Mouse (Mus musculus): ENCODE results near the gene Pald1. TPM values are rescaled to one million over a fixed set of nuclear protein-coding genes. Genes with fewer than 3 reads are reported as not detected.

Gene Pald1
- total RNA-seq, 1 experiment = 102 TPM

DNA sequence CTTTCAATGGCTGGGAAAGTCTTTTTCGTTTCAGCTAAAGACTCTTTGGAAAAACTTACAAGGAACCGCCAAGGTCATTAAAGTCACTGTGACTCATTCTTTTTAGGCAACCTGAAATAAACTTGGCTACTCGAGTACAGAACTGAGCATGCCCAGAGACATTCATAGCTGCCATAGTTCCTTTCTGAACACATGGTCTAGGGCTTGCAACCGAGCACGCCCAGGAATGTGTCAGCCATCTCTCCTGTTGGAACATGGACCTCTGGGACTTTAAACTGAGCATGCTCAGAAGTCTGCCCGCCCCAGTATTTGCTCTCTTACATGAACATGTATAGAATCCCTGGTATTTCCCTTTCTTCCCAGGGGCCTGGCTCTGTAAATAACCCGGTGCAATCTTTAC, 97.1 kb downstream of the Pald1 start:
- no peaks in the 10 kb centered on the region for H3K36me3 ChIP-seq (ENCODE audit: control insufficient read depth, insufficient read depth, low read length, poor library complexity, severe bottlenecking)
- peaks cover 0 to 4% of the 10 kb centered on the region in 2 experiments; a peak in 1 of 4 replicates for H3K4me1 ChIP-seq (ENCODE audit: control insufficient read depth in 2 of 2, insufficient read depth in 2 of 2, low read length in 2 of 2, poor library complexity in 1 of 2)
- no peak overlapping the region for H3K9ac ChIP-seq (ENCODE audit: insufficient read depth, low read depth, low read length, poor library complexity, severe bottlenecking)
- no peak overlapping the region for H3K4me3 ChIP-seq (ENCODE audit: insufficient read depth in 1 of 2, low read depth in 1 of 2, low read length in 2 of 2, poor library complexity in 1 of 2, severe bottlenecking in 1 of 2)
- no peak for DNase-seq (ENCODE audit: low read depth, low spot score)
- TF ChIP-seq CHD2 (IDR thresholded peaks at IDR 0.05; ENCODE audit: low read depth, low read length) (no peak), MAFK (IDR thresholded peaks at IDR 0.05; ENCODE audit: insufficient read depth, low read depth, low read length) (no peak), ZNF384 (IDR thresholded peaks at IDR 0.05; ENCODE audit: low read depth, low read length) (no peak), HCFC1 (IDR thresholded peaks at IDR 0.05; ENCODE audit: borderline replicate concordance, insufficient read depth, low read length) (no peak), ZC3H11A (IDR thresholded peaks at IDR 0.05; ENCODE audit: borderline replicate concordance, low read depth, low read length) (no peak)
- H3K27ac ChIP-seq (ENCODE audit: insufficient read depth, low read depth, low read length, poor library complexity, severe bottlenecking) = no peak overlapping the region
- in situ Hi-C loops (cut with MboI; ENCODE audit: low sequenced_read_pairs in 2 of 2, unreplicated experiment in 2 of 2) = no loop called here
- H3K9me3 ChIP-seq (ENCODE audit: control insufficient read depth, insufficient read depth, low read depth, low read length) = no peaks in the 10 kb centered on the region

GRCm38 (mm10) chr10:61285271-61285670, 98.1 kb downstream of the Pald1 start:
- Histone ChIP-seq H3K36me3 (ENCODE audit: control insufficient read depth, insufficient read depth, low read length, poor library complexity, severe bottlenecking) (no peaks in the 10 kb centered on the region), H3K9me3 (ENCODE audit: control insufficient read depth, insufficient read depth, low read depth, low read length) (no peaks in the 10 kb centered on the region), H3K27ac (ENCODE audit: insufficient read depth, low read depth, low read length, poor library complexity, severe bottlenecking) (no peak overlapping the region), H3K9ac (ENCODE audit: insufficient read depth, low read depth, low read length, poor library complexity, severe bottlenecking) (no peak overlapping the region), H3K4me1 (ENCODE audit: control insufficient read depth in 2 of 2, insufficient read depth in 2 of 2, low read length in 2 of 2, poor library complexity in 1 of 2) (peaks cover 0 to 4% of the 10 kb centered on the region in 2 experiments; a peak in 1 of 4 replicates), H3K4me3 (ENCODE audit: insufficient read depth in 1 of 2, low read depth in 1 of 2, low read length in 2 of 2, poor library complexity in 1 of 2, severe bottlenecking in 1 of 2) (no peak overlapping the region)
- in situ Hi-C loops (cut with MboI; ENCODE audit: low sequenced_read_pairs in 2 of 2, unreplicated experiment in 2 of 2) = no loop called here
- TF ChIP-seq HCFC1 (IDR thresholded peaks at IDR 0.05; ENCODE audit: borderline replicate concordance, insufficient read depth, low read length) (no peak), MAFK (IDR thresholded peaks at IDR 0.05; ENCODE audit: insufficient read depth, low read depth, low read length) (no peak), CHD2 (IDR thresholded peaks at IDR 0.05; ENCODE audit: low read depth, low read length) (no peak), ZC3H11A (IDR thresholded peaks at IDR 0.05; ENCODE audit: borderline replicate concordance, low read depth, low read length) (no peak), ZNF384 (IDR thresholded peaks at IDR 0.05; ENCODE audit: low read depth, low read length) (no peak)
- no peak for DNase-seq (ENCODE audit: low read depth, low spot score)

GRCm38 (mm10) chr10:61284309-61284708, 99.0 kb downstream of the Pald1 start:
- Histone ChIP-seq H3K9ac (ENCODE audit: insufficient read depth, low read depth, low read length, poor library complexity, severe bottlenecking) (no peak overlapping the region), H3K27ac (ENCODE audit: insufficient read depth, low read depth, low read length, poor library complexity, severe bottlenecking) (no peak overlapping the region), H3K4me1 (ENCODE audit: control insufficient read depth in 2 of 2, insufficient read depth in 2 of 2, low read length in 2 of 2, poor library complexity in 1 of 2) (peaks cover 0 to 4% of the 10 kb centered on the region in 2 experiments; a peak in 1 of 4 replicates), H3K9me3 (ENCODE audit: control insufficient read depth, insufficient read depth, low read depth, low read length) (no peaks in the 10 kb centered on the region), H3K36me3 (ENCODE audit: control insufficient read depth, insufficient read depth, low read length, poor library complexity, severe bottlenecking) (no peaks in the 10 kb centered on the region), H3K4me3 (ENCODE audit: insufficient read depth in 1 of 2, low read depth in 1 of 2, low read length in 2 of 2, poor library complexity in 1 of 2, severe bottlenecking in 1 of 2) (no peak overlapping the region)
- in situ Hi-C loops (cut with MboI; ENCODE audit: low sequenced_read_pairs in 2 of 2, unreplicated experiment in 2 of 2) = no loop called here
- TF ChIP-seq ZNF384 (IDR thresholded peaks at IDR 0.05; ENCODE audit: low read depth, low read length) (no peak), ZC3H11A (IDR thresholded peaks at IDR 0.05; ENCODE audit: borderline replicate concordance, low read depth, low read length) (no peak), HCFC1 (IDR thresholded peaks at IDR 0.05; ENCODE audit: borderline replicate concordance, insufficient read depth, low read length) (no peak), CHD2 (IDR thresholded peaks at IDR 0.05; ENCODE audit: low read depth, low read length) (no peak), MAFK (IDR thresholded peaks at IDR 0.05; ENCODE audit: insufficient read depth, low read depth, low read length) (no peak)
- DNase-seq (ENCODE audit: low read depth, low spot score) = no peak

DNA sequence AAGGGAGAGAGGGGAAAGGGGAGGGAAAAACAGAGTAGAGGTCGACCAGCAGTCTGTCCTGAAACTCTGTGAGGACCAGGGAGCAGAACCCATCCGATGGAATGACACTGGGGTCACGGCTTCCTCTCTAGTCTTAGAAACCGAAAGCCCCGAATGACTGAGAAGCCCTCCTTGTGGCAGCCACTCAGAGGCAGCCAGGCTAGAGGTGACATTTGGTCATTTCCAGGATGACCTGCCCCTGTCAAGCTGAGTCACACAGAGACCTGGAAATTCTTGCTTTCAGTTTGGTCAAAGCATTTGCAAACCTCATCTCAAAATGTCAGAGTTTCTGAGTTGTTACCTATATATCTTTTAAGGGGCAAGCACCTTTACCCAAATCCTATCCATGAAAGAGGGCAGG, 102.2 kb downstream of the Pald1 start:
- in situ Hi-C loops (cut with MboI; ENCODE audit: low sequenced_read_pairs in 2 of 2, unreplicated experiment in 2 of 2) = no loop called here

More for the DNA sequence above, 102.2 kb downstream of the Pald1 start:
- TF ChIP-seq ZNF384 (IDR thresholded peaks at IDR 0.05; ENCODE audit: low read depth, low read length) (no peak), CHD2 (IDR thresholded peaks at IDR 0.05; ENCODE audit: low read depth, low read length) (no peak), ZC3H11A (IDR thresholded peaks at IDR 0.05; ENCODE audit: borderline replicate concordance, low read depth, low read length) (no peak), MAFK (IDR thresholded peaks at IDR 0.05; ENCODE audit: insufficient read depth, low read depth, low read length) (no peak), HCFC1 (IDR thresholded peaks at IDR 0.05; ENCODE audit: borderline replicate concordance, insufficient read depth, low read length) (no peak)
- Histone ChIP-seq H3K4me1 (ENCODE audit: control insufficient read depth in 2 of 2, insufficient read depth in 2 of 2, low read length in 2 of 2, poor library complexity in 1 of 2) (no peaks in the 10 kb centered on the region; a peak in 1 of 4 replicates), H3K9me3 (ENCODE audit: control insufficient read depth, insufficient read depth, low read depth, low read length) (no peaks in the 10 kb centered on the region), H3K9ac (ENCODE audit: insufficient read depth, low read depth, low read length, poor library complexity, severe bottlenecking) (no peak overlapping the region), H3K27ac (ENCODE audit: insufficient read depth, low read depth, low read length, poor library complexity, severe bottlenecking) (no peak overlapping the region), H3K36me3 (ENCODE audit: control insufficient read depth, insufficient read depth, low read length, poor library complexity, severe bottlenecking) (no peaks in the 10 kb centered on the region), H3K4me3 (ENCODE audit: insufficient read depth in 1 of 2, low read depth in 1 of 2, low read length in 2 of 2, poor library complexity in 1 of 2, severe bottlenecking in 1 of 2) (no peak overlapping the region)
- no peak for DNase-seq (ENCODE audit: low read depth, low spot score)

Measured in ES-E14 (cell line).